Mouse (Mus musculus) thymus, postnatal 10 days (tissue): ENCODE measurements at regions not wholly inside any gene's neighbourhood (a gene's known extent, or its start where the extent isn't known, plus 50 kb on each side); places are given as distances from the start of the nearest gene placed in this dataset.
A peak's percentile ranks its signal among the peaks of the same experiment; 100 is the strongest.

ENCODE experiments used
- DNase-seq, 2 experiments: peaks; one replicate each; pipeline ENCODE4 v3.0.0; 2021; ENCODE audit warnings: low spot score in 2 of 2

GRCm38 (mm10) chr2:178542032-178542431 lies 111.7 kb downstream of the Cdh26 start:
- DNase-seq, result peak; percentile 51 to 84

DNA sequence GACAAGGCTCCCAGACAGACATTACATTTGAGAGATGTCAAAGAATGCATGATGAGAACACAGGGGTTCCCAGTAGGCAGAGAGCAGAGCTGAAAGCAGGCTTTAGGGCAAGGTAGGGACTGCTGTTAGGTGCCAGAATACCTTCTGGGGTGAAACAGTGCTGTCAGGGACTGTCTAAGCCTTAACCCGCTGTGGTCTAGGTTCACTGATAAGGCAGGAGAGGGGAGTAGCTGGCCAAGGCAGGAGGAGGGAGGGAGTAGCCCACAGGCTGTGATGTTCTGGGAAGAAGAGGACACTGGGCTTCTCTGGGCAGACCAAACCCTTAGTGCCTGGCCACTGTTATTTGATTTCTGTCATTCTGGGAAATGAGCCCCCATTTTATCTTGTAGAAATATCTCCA lies 114.1 kb downstream of the Cdh26 start:
- no peak for DNase-seq

DNA sequence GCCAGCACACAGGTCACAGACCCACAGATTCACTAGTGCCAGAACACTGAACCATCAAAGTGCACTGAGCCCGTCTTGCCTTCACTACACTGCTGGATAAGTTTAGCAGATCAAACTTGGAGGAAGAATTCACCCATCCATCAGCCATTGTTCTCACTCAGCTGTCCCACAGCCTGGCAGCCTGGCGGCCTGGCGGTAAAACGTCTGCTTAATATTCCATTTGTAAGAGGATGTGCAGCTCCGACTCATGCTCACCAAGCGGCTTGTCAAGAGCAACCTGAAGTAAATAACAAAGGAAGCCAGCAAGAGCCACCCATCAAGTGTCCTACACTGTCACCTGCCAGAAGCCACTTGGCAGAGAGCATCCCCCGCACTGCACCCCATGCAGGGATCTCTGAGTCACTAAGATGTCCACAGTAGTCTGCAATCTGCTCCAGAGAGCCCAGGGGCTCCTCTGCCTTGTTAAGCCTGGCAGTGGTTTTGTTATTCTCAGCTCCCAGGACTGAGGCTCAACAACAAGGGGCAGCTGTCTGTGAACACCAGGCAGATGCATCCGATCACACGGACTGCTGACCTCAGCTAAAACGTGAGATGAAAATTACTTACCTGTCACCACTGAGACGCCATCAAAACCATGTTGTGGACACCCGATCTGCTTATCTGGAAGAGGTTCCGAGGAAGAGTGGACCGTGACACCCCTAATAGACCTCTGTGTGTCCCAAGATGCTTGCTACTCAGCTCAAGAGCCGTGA lies 115.4 kb downstream of the Cdh26 start:
- no peak for DNase-seq

GRCm38 (mm10) chr2:178546353-178546720 lies 116.0 kb downstream of the Cdh26 start:
- no peak for DNase-seq

DNA sequence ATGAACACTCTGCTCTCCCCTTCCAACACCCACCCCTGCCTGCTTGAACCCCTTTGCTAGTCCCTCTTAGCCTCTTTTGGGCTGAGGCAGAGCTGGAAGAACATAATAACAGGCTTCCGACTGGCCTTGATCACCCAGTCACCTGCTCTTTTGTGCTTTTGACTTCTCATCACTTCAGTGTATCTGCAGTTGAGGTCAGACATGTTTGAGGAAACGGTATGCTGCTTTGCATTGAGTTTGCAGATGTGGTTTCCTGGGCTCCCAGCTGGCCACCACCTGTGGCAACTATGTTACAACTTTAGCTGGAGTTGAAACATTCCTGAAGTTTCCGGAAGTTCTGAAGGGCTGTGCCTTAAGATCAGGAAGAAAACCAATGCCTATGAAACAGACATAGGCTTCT lies 116.6 kb downstream of the Cdh26 start:
- DNase-seq, result peak; percentile 32 to 43

GRCm38 (mm10) chr2:178548937-178549336 lies 118.6 kb downstream of the Cdh26 start:
- DNase-seq, result no peak

DNA sequence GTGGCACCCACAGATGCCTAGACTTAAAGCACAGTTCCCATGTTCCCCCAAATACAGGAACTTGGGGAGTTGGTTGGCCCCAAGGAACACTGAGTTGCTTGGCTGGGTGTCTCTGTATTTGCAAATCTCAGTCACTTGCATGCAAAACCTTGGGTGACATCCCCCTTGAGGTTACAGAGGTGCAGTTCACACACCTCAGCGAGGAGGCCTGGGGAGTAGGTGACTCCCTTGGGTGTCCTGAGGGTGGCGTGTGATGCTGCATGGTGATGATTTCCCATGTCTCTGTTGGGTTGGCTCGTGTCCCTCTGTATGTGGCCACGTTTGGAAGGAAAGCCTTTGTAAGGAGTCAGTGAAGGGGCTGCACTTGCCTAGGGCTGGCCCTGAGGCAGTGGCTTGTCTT lies 123.4 kb downstream of the Cdh26 start:
- no peak for DNase-seq

DNA sequence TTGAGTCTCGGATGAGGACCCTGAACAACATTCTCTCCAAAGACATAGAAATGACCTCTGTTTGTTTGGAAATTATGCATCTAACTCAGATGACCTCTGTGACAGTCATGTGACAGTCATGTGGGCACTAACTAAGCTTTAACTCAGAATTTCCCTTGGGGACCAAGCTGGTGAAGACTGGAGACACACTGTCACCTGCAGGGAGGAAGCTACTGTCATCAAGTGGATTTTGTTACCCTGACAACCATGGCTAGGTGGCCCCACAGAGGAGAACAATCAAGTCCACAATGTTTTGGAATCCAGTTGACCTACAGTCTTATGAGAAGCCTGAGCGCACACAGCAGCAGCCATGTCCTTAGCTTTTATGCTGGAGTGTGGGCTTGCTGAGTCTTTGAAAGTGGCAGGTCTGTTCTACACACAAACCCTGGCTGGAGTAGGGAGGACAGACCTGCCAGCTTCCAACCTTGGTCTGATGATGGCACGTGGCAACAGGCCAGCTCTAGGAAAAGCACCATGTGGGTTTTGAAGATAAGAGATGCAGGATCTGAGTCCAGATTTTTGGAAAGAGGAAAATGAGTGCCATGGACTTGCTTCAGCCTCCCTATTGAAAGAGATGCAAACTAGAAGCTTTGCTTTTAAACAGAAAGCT lies 125.5 kb downstream of the Cdh26 start:
- no peak for DNase-seq

- DNase-seq, result peak; percentile 70 to 73
Measured at GRCm38 (mm10) chr2:178557934-178558333, 127.6 kb downstream of the Cdh26 start.

DNA sequence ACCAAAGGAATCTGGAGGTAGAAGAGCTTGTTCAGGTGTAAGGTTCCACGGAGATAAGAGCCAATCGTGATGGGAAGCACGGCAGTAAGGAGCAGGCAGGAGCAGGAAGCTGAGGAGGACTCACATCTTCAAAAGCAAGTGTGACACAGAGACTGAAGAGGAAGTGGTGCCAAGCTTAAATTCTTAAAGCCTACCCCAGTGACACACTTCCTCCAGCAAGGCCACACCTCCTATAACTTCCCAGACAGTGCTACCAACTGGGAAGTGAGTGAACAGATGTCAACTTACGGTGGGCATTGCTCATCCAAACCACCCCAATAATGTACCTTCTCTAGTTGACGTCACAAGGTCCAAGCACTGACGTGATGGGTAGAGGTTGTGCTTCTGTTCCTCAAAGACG lies 133.0 kb downstream of the Cdh26 start:
- DNase-seq, result no peak

DNA sequence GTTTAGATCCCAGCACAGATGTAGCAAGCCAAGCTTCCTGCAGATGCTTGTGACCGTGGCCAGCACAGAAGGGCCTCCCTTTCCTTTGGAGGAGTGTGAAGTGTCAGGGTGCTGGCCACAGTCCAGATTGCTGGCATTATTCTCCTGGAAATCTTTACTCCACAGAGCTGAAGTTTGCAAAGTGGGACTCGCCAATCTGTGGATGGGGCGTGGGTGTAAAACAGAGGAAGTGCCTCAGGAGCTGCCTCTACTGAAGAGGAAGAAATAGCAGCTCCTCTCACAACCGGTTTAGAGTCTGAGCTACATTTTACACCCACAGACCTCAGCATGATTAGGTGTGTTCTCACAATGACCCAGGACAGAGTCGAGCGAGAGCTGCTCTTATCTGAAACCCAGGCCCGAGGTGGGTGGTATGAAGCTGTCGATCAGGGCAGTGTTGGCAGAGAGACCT lies 135.1 kb downstream of the Cdh26 start:
- no peak for DNase-seq

- no peak for DNase-seq
Measured at GRCm38 (mm10) chr2:178567493-178567892, 137.2 kb downstream of the Cdh26 start.

GRCm38 (mm10) chr2:178572301-178572700 lies 142.0 kb downstream of the Cdh26 start:
- no peak for DNase-seq

DNA sequence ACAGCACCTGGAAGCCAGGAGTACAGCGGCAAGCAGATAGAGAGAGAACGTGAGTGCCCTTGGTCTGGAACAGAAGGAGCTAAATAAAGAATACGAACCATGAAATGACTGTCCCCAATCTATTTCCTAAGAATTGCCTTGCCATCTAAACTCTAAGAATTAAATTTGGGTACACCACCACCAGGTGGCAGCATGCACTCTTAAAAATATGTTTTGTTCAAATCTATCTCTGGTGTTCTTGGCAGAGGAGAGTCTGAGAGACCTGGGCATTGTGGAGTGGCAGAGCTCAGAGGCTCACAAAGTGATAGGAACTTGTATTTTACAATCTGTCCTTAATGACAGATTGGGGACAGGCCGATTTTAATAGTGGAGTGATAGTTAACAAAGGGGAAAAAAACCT lies 144.5 kb downstream of the Cdh26 start:
- DNase-seq, result peak; percentile 58 to 79

DNA sequence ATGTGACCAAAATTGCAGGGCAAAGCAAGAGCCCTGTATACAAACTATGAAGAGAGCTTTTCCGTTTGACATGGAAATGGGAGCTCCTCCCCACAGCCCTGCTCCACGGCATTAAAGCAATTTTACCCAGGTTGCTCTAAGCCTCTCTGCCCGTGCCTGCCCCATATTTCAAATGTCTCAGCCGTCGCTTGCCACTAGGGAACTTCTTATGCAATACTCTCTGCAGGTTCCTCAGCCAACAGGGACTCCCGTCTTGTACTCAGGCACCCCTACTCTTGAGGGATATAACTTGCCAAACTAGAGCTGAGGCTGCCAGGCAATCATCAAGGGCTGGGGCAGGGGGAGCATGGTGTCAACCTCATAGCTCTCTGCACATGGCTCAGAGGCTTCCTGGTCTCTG lies 145.1 kb downstream of the Cdh26 start:
- no peak for DNase-seq

DNA sequence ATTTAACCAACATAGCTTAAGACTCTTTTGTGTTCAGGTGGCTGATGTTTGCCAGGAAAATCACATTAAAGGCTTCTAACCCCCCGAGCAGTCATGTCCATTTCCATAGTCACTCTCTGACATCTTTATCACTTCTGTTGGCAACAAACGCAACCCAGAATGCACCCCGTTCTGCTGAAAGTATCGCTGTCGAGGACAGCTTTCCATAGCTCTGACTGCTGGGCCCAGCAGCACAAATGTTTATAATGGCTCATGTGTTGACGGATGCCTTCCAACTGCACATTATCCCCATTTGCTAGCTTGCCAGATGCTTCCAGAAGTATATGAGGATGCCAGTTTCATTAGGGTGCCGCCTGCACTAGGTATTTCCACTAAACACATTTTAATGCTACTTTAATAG lies 145.7 kb downstream of the Cdh26 start:
- no peak for DNase-seq

GRCm38 (mm10) chr2:178579571-178579970 lies 149.2 kb downstream of the Cdh26 start:
- DNase-seq, result no peak

DNA sequence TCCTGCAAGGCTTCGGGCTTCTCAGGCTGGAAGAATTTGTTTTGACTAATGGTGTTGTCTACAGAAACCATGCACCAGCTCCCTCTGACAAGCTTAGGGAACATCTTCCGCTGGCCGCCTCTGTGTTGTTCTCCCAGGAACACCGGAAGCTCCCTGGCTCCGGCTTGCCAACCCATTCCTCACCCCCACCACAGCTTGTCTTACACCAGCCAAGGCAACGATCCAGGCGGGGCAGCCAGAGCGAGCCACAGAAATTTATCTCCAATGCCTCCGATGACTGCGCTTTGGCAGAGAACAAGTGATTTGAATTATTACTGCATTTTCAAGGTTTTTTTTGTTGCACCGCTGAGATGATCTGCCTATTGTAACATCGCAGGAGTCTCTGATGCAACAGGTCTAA lies 151.0 kb downstream of the Cdh26 start:
- DNase-seq, result no peak

GRCm38 (mm10) chr2:178584970-178585566 lies 154.7 kb downstream of the Cdh26 start:
- no peak for DNase-seq

DNA sequence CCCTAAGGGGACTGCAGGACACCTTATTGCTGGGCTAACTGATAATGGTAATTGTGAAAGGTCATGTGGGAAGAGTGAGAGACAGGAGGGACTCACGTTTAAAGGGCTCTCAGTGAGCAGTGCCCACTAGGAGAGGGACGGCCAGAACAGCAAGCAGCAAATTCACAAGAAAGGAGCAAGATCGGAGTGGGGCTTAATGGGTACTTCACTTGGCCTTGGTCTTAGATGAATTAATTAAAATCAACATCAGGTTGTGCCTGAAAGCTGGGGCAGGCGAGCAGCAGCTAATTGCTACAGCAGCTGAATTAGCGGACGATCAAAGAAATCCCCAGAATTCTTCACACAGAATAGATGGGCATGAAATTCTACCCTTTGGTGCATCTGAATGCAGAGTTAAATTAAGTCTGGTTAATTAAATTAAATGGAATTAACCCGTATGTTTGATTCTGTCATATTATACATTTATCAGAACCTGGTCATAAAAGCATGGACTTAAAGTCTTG lies 156.9 kb downstream of the Cdh26 start:
- no peak for DNase-seq

- no peak for DNase-seq
Measured at GRCm38 (mm10) chr2:178593743-178594142, 163.4 kb downstream of the Cdh26 start.

DNA sequence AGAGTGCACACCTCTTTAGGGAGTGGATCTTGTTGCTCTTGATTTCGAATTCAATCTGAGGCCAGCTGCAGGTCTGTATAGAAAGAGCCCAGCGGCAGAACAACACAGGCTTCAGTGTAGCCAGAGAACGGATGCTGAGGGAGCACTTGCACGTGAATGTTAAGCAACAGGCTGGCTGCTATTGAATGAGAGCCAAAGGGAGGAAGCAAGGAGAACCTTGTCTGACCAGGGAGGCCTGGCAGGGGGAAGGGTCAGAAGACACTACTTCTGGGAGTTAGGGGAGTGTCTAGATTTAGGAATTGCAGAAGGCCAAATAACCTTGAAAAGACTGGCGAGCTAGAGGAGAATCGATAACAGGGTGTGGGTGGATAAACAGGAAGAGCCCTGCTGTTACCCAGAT lies 163.8 kb downstream of the Cdh26 start:
- DNase-seq, result no peak
